Comparison of ENCODE assay signal across 19 mouse cellular contexts in the genomic region with DNA sequence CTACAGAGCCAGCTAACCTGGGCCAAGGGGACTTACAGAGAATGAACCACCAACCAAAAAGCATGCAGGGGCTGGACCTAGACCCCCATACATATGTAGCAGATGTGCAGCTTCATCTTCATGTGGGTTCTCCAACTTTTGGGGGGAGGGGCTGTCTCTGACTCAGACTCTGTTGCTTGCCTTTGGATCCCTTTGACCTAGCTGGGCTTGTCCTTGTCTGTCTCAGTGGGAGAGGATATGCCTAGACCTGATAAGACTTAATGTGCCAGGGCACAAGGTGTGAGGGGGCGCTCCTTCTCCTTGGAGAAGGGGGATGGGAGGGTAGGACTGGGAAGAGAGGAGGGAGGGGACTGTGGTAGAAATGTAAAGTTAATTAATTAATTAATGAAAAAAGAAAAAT. TPM values are rescaled to one million over a fixed set of nuclear protein-coding genes. Genes with fewer than 3 reads are reported as not detected.
DNase-seq lines count a peak whose midpoint lies in the region; ATAC-seq and TF ChIP-seq lines count a peak whose summit lies in the region.
"Had no signal": no experiment of that assay in that cellular context is flagged by ENCODE, and none has a peak within 500 bp of the region (broad histone marks: within the 10 kb centered on the region; RNA-seq: fewer than 3 reads in every experiment).

No protein-coding gene starts in this region.

- TF ChIP-seq EP300 in liver, postnatal 0 days (IDR thresholded peaks at IDR 0.05; ENCODE audit: low read depth): no peak

- no peak overlapping the region for H3K4me3 ChIP-seq in liver, postnatal 0 days (ENCODE audit: low read depth, low read length)
- no peak overlapping the region; the same call in 1 of the 2 replicates for H3K4me3 ChIP-seq in G1E (ENCODE audit: low read depth, low read length)
- H3K4me3 ChIP-seq in liver, embryonic 11.5 days (ENCODE audit: low read depth, low read length): no peak overlapping the region
- no peak overlapping the region for H3K4me3 ChIP-seq in embryonic facial prominence, embryonic 10.5 days
- H3K4me3 ChIP-seq: embryonic facial prominence, embryonic 12.5 days; forebrain, embryonic 15.5 days; heart, adult 2 months; hindbrain, embryonic 10.5 days; intestine, embryonic 15.5 days had no signal

- H3K9me3 ChIP-seq in liver, postnatal 0 days (ENCODE audit: low read length): no peaks in the 10 kb centered on the region
- no peaks in the 10 kb centered on the region for H3K9me3 ChIP-seq in G1E (replicated peaks)
- H3K9me3 ChIP-seq in liver, embryonic 11.5 days (ENCODE audit: control insufficient read depth, low read length): no peaks in the 10 kb centered on the region
- H3K9me3 ChIP-seq in embryonic facial prominence, embryonic 10.5 days: no peaks in the 10 kb centered on the region
- H3K9me3 ChIP-seq: embryonic facial prominence, embryonic 12.5 days; forebrain, embryonic 15.5 days; hindbrain, embryonic 10.5 days; intestine, embryonic 15.5 days had no signal

- H3K4me1 ChIP-seq in liver, postnatal 0 days (ENCODE audit: insufficient read depth): no peaks in the 10 kb centered on the region
- peaks cover 67% of the 10 kb centered on the region for H3K4me1 ChIP-seq in G1E (ENCODE audit: insufficient read depth, low read depth, low read length)
- peaks cover 5% of the 10 kb centered on the region; the same call in 1 of the 2 replicates for H3K4me1 ChIP-seq in liver, embryonic 11.5 days (replicated peaks; ENCODE audit: control insufficient read depth, insufficient read depth, low read length)
- peaks cover 4% of the 10 kb centered on the region for H3K4me1 ChIP-seq in embryonic facial prominence, embryonic 10.5 days
- H3K4me1 ChIP-seq: embryonic facial prominence, embryonic 12.5 days; forebrain, embryonic 15.5 days; intestine, embryonic 15.5 days had no signal

- no peak for ATAC-seq in liver, postnatal 0 days
- ATAC-seq in G1E (ENCODE audit: extremely low read depth, insufficient number of reproducible peaks, low FRiP score, poor library complexity, severe bottlenecking): peak; percentile 32; the same call in 1 of the 2 replicates
- ATAC-seq in liver, embryonic 11.5 days (replicated peaks; ENCODE audit: low FRiP score): peak; percentile 80
- ATAC-seq: activated CD4-positive, CD25-positive, alpha-beta regulatory T cell, adult 4 months; forebrain, embryonic 15.5 days; intestine, embryonic 15.5 days; Patski had no signal

- no peak for TF ChIP-seq CTCF in liver, postnatal 0 days (IDR thresholded peaks at IDR 0.05; ENCODE audit: low read depth)
- no peak for TF ChIP-seq CTCF in G1E (IDR thresholded peaks at IDR 0.05; ENCODE audit: low read depth, low read length)

- no peak overlapping the region for H3K4me2 ChIP-seq in liver, postnatal 0 days (ENCODE audit: low read depth, low read length)
- no peak overlapping the region for H3K4me2 ChIP-seq in liver, embryonic 11.5 days
- H3K4me2 ChIP-seq: embryonic facial prominence, embryonic 12.5 days; forebrain, embryonic 15.5 days; heart, embryonic 11.5 days; hindbrain, embryonic 14.5 days; intestine, embryonic 15.5 days had no signal

- peak; percentile 26 for DNase-seq in liver
- no peak for DNase-seq in liver, postnatal 0 days
- no peak for DNase-seq in G1E (ENCODE audit: low spot score)
- DNase-seq in liver, embryonic 11.5 days (ENCODE audit: low spot score): no peak
- DNase-seq in gastrocnemius, postnatal 25 days: no peak
- no peak for DNase-seq in embryonic facial prominence, embryonic 10.5 days (ENCODE audit: low spot score)
- DNase-seq: cerebellum, adult 18-20 months; cerebellum, adult 9-11 months; cerebellum, postnatal 36 days; heart, adult 2 months had no signal

- no peak overlapping the region for H3K27ac ChIP-seq in liver, postnatal 0 days (ENCODE audit: low read depth)
- H3K27ac ChIP-seq in liver, embryonic 11.5 days (ENCODE audit: low read depth, low read length): no peak overlapping the region
- H3K27ac ChIP-seq in embryonic facial prominence, embryonic 10.5 days (replicated peaks): no peak overlapping the region
- H3K27ac ChIP-seq: embryonic facial prominence, embryonic 12.5 days; forebrain, embryonic 15.5 days; heart, adult 2 months; hindbrain, embryonic 10.5 days; hindbrain, embryonic 14.5 days; intestine, embryonic 15.5 days had no signal

- WGBS in liver, postnatal 0 days (ENCODE audit: insufficient replicate concordance): 56% methylated on average over 1 of the region's 1 CpGs
- 63% methylated on average over 1 of the region's 1 CpGs for WGBS in liver, embryonic 11.5 days
- WGBS in embryonic facial prominence, embryonic 10.5 days: 79% methylated on average over 1 of the region's 1 CpGs

- H3K27me3 ChIP-seq in liver, postnatal 0 days (ENCODE audit: insufficient read depth, low read length): no peaks in the 10 kb centered on the region
- H3K27me3 ChIP-seq in G1E (ENCODE audit: insufficient read depth, low read length): no peaks in the 10 kb centered on the region
- H3K27me3 ChIP-seq in liver, embryonic 11.5 days (replicated peaks; ENCODE audit: control insufficient read depth, insufficient read depth, low read length): no peaks in the 10 kb centered on the region
- H3K27me3 ChIP-seq in embryonic facial prominence, embryonic 10.5 days (replicated peaks; ENCODE audit: low read depth, poor library complexity, severe bottlenecking): no peaks in the 10 kb centered on the region
- H3K27me3 ChIP-seq: CH12.LX; embryonic facial prominence, embryonic 12.5 days; forebrain, embryonic 15.5 days; intestine, embryonic 15.5 days had no signal

- no peak overlapping the region for H3K9ac ChIP-seq in liver, postnatal 0 days (replicated peaks)
- no peak overlapping the region for H3K9ac ChIP-seq in liver, embryonic 11.5 days (ENCODE audit: low read depth, low read length)
- H3K9ac ChIP-seq: embryonic facial prominence, embryonic 12.5 days; forebrain, embryonic 15.5 days; hindbrain, embryonic 14.5 days; intestine, embryonic 15.5 days had no signal

- H3K36me3 ChIP-seq in liver, postnatal 0 days (replicated peaks; ENCODE audit: insufficient read depth, low read length): no peaks in the 10 kb centered on the region
- no peaks in the 10 kb centered on the region for H3K36me3 ChIP-seq in G1E (replicated peaks)
- H3K36me3 ChIP-seq in liver, embryonic 11.5 days (ENCODE audit: control insufficient read depth, insufficient read depth, low read length): no peaks in the 10 kb centered on the region
- no peaks in the 10 kb centered on the region for H3K36me3 ChIP-seq in embryonic facial prominence, embryonic 10.5 days (replicated peaks)
- H3K36me3 ChIP-seq: embryonic facial prominence, embryonic 12.5 days; forebrain, embryonic 15.5 days; hindbrain, embryonic 10.5 days; intestine, embryonic 15.5 days had no signal

RNA-seq across cellular contexts. Expression of a gene that starts 33.4 kb away (rescaled TPM):
- 3.9 and 4.0 TPM in 2 replicates for polyA plus RNA-seq in liver, postnatal 0 days (2015; fragmentation: Nextera tagmentation; extraction: Ambion mirVana)
- 1.8 TPM in 1 of 2 replicates, not detected in the other for total RNA-seq in G1E (2014; fragmentation: Nextera tagmentation)
- 5.8 and 6.0 TPM in 2 replicates for total RNA-seq in G1E (2017)
- polyA plus RNA-seq in G1E (2012): 0.10 and 0.76 TPM in 2 replicates
- polyA plus RNA-seq in liver, embryonic 11.5 days (2014; fragmentation: Nextera tagmentation; extraction: Ambion mirVana): 4.7 and 7.2 TPM in 2 replicates
- 100 to 1,000 TPM; 105 to 111 TPM for total RNA-seq in gastrocnemius, postnatal 25 days (2021)
- 5.1 and 5.3 TPM in 2 replicates for polyA plus RNA-seq in embryonic facial prominence, embryonic 10.5 days (2016; fragmentation: Nextera tagmentation; extraction: Ambion mirVana)
- polyA plus RNA-seq: Patski had no signal
